Mouse (Mus musculus): ENCODE results near the gene Lypd5. TPM values are rescaled to one million over a fixed set of nuclear protein-coding genes. Genes with fewer than 3 reads are reported as not detected.

The Lypd5 gene
- polyA plus RNA-seq, 1 experiment from 2014 or later: not detected

DNA sequence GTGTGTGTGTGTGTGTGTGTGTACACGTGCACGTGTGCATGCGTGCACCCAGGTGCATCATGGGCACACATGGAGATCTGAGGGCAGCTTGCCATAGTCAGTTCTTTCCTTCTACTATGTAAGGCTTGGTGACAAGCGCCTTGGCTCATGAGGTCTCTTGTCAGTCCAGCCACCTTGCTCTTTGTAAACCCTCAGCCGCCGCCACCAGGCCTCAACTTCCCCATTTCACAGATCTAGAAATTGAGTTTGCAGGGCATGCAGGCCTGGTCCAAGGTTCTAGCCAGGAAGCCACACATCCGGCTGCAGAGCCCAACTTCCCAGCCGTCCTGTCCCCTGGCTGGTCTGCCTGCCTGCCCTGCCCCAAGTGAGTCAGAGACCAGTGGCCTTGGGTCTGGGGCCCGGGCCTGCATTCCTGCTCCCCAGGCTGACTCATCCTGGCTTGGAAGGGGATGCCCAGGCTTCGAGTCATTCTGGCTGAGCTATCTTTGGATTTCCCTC lies 38.1 kb downstream of the Lypd5 start:
- 34% methylated on average over 10 of the region's 10 CpGs for WGBS (ENCODE audit: insufficient replicate concordance)
- H3K9me3 ChIP-seq (replicated peaks): no peaks in the 10 kb centered on the region
- peaks cover 52% of the 10 kb centered on the region for H3K36me3 ChIP-seq (replicated peaks)
- no peak overlapping the region for H3K4me2 ChIP-seq
- H3K4me3 ChIP-seq (replicated peaks): no peak overlapping the region
- no peaks in the 10 kb centered on the region for H3K27me3 ChIP-seq
- no peak overlapping the region for H3K9ac ChIP-seq
- no peak for ATAC-seq (ENCODE audit: insufficient read depth)
- H3K4me1 ChIP-seq (replicated peaks): peaks cover 88% of the 10 kb centered on the region
- peak overlapping the region; percentile 98 for H3K27ac ChIP-seq (replicated peaks)

DNA sequence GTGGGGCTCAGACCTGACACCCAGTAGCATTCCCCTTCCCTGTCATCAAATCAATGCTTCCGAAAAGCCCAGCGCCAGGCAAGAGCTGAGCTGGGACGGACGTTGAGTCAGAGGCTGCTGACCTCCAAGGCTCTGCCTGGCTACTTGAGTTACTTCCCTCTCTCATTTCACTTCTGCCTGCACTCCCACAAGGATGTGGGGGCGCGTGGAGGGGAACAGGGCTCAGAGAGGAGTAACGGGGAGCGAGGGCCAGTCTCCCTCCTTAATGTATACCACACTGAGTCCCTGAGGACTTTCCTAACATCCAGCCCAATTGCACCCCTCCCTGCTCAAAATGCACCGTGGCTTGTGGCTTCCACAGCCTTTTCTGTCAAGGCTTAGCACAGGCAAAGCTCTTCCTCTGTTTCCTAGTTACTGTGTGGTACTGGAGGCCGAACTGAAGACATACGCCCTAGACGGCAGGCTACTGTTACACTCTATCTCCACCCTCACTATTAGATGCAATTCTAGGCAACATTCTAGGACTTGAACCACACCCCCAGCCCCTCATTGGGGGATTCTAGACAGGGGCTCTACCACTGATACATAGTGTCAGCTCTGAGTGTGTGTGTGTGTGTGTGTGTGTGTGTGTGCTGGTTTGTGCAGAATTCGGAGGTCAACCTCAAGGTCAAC lies 40.7 kb downstream of the Lypd5 start:
- 36% methylated on average over 13 of the region's 13 CpGs for WGBS (ENCODE audit: insufficient replicate concordance)
- no peak overlapping the region for H3K9ac ChIP-seq
- H3K36me3 ChIP-seq (replicated peaks): peaks cover 27% of the 10 kb centered on the region
- no peaks in the 10 kb centered on the region for H3K27me3 ChIP-seq
- H3K27ac ChIP-seq (replicated peaks): peak overlapping the region; percentile 68
- no peak overlapping the region for H3K4me2 ChIP-seq
- ATAC-seq (ENCODE audit: insufficient read depth): no peak
- no peaks in the 10 kb centered on the region for H3K9me3 ChIP-seq (replicated peaks)
- H3K4me3 ChIP-seq (replicated peaks): no peak overlapping the region
- peaks cover 85% of the 10 kb centered on the region for H3K4me1 ChIP-seq (replicated peaks)

DNA sequence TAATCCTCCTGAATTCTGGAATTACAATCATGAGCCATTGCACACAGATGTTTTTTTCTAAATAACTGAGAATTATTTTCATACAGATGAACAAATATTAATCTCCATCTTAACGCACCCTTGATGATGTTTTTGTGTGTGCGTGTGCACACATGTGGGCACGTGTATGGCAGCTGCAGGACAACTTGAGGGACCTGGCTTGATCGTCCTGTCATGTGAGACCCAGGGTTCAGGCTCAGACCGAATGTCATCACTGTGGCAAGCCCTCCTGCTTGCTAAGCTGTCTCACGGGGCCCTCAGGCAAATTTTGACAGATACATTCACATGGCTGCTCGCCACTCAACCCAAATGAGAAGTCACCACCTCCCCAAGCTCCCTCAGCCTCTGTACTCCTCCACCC lies 41.5 kb downstream of the Lypd5 start:
- Histone ChIP-seq H3K4me2 (no peak overlapping the region), H3K27me3 (no peaks in the 10 kb centered on the region), H3K36me3 (replicated peaks) (peaks cover 18% of the 10 kb centered on the region), H3K4me1 (replicated peaks) (peaks cover 86% of the 10 kb centered on the region), H3K9me3 (replicated peaks) (no peaks in the 10 kb centered on the region), H3K9ac (no peak overlapping the region), H3K4me3 (replicated peaks) (no peak overlapping the region), H3K27ac (replicated peaks) (peak overlapping the region; percentile 68; the same call in 1 of the 2 replicates)
- 63% methylated on average over 7 of the region's 7 CpGs for WGBS (ENCODE audit: insufficient replicate concordance)
- no peak for ATAC-seq (ENCODE audit: insufficient read depth)

DNA sequence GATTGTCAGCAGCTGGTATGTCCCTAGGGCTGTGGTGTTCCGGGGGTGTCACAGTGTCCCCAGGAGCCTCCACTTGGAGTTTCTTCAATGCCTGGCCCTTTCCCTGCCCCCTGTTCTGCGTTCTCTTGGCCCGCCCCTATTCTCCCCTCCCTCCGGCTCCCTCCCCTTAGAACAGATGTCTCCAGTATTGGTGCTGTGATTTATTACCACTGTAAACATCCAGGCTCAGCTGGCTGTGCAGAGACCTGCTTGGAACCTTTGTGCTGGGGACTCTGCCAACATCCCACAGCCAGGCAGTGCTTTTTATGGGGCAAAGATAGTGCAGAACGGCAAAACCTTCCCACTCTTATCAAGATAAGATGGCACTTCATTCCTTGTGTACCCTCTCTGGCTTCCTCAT lies 42.1 kb downstream of the Lypd5 start:
- 34% methylated on average over 5 of the region's 5 CpGs for WGBS (ENCODE audit: insufficient replicate concordance)
- ATAC-seq (ENCODE audit: insufficient read depth): no peak
- Histone ChIP-seq H3K36me3 (replicated peaks) (peaks cover 13% of the 10 kb centered on the region), H3K9me3 (replicated peaks) (no peaks in the 10 kb centered on the region), H3K27me3 (no peaks in the 10 kb centered on the region), H3K27ac (replicated peaks) (no peak overlapping the region), H3K4me3 (replicated peaks) (no peak overlapping the region), H3K4me2 (no peak overlapping the region), H3K9ac (no peak overlapping the region), H3K4me1 (replicated peaks) (peaks cover 86% of the 10 kb centered on the region)

DNA sequence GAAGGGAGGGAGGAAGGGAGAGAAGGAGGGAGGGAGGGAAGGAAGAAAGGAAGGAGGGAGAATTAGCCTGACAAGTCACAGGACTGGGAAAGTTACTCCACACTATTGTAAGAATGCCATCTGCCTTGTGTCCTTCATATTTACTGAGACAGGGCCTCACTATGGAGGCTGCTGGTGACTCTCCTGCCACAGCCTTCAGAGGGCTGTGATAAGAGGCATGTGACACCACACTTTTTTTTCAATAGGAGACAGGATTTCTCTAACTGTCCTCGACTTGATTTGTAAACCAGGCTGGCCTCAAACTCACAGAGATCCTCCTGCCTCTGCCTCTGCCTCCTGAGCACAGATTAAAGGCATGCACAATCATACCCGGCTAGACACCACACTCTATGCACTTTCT lies 42.7 kb downstream of the Lypd5 start:
- no peak for ATAC-seq (ENCODE audit: insufficient read depth)
- Histone ChIP-seq H3K27me3 (no peaks in the 10 kb centered on the region), H3K27ac (replicated peaks) (no peak overlapping the region), H3K4me1 (replicated peaks) (peaks cover 86% of the 10 kb centered on the region), H3K4me3 (replicated peaks) (no peak overlapping the region), H3K9ac (no peak overlapping the region), H3K4me2 (no peak overlapping the region), H3K9me3 (replicated peaks) (no peaks in the 10 kb centered on the region), H3K36me3 (replicated peaks) (peaks cover 6% of the 10 kb centered on the region)
- WGBS (ENCODE audit: insufficient replicate concordance): 52% methylated on average over 2 of the region's 2 CpGs

DNA sequence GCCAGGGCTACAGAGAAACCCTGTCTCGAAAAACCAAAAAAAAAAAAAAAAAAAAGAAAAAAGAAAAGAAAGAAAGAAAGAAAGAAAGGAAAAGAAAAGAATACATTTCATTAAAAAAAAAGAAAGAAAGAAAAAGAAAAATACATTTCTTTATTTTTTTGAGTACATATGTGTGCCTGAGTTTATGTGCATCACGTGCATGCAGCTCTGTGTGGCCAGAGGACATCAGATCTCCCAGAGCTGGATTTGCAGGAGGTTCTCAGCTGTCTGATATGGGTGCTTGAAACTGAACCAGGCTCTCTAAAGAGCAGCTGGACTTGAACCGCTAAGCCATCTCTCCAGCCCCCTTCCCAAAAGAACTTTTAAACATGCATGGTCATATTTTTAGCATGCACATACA lies 45.1 kb downstream of the Lypd5 start:
- ATAC-seq (ENCODE audit: insufficient read depth): peak; percentile 33
- Histone ChIP-seq H3K9me3 (replicated peaks) (no peaks in the 10 kb centered on the region), H3K9ac (peak overlapping the region; percentile 49; the same call in 1 of the 2 replicates), H3K27me3 (no peaks in the 10 kb centered on the region), H3K4me2 (peak overlapping the region; percentile 60), H3K4me3 (replicated peaks) (peak overlapping the region; percentile 17), H3K36me3 (replicated peaks) (no peaks in the 10 kb centered on the region; the same call in 1 of the 2 replicates), H3K27ac (replicated peaks) (peak overlapping the region; percentile 100), H3K4me1 (replicated peaks) (peaks cover 91% of the 10 kb centered on the region)
- WGBS (ENCODE audit: insufficient replicate concordance): 31% methylated on average over 3 of the region's 3 CpGs

DNA sequence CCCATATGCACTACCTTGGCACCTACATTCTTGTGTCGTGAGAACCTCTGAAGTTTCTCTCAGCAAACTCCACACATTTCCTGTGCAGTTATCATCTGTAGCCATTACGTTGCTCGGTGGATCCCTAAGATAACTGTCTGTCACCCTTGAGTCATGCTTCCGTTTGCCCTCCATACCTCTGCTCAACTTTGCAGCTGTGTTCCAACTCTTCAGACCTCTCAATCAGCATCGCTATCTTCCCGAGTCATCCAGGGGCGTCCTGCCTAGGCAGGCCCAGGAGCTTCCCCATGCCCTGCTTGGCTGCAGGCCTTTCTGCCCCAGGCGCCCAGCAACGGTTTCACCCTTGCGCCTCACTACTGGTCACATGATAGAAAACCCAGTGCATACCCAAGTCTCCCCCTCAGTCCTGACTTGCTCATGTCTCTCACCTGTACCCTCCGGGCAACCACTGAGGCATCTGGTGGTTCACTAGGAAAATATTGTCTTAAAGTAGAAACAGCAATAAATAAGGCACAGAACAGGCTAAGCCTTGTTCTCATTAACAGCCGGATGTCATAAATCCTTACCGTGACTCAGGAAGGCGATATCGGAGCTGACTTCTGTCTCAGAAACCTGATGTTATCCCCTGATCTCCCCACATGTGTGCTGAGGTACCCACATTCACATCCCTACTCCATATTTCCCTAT lies 45.6 kb downstream of the Lypd5 start:
- Histone ChIP-seq H3K9ac (peak overlapping the region; percentile 49), H3K27ac (replicated peaks) (peak overlapping the region; percentile 100), H3K4me3 (replicated peaks) (peak overlapping the region; percentile 17), H3K9me3 (replicated peaks) (no peaks in the 10 kb centered on the region), H3K4me2 (peak overlapping the region; percentile 60), H3K36me3 (replicated peaks) (no peaks in the 10 kb centered on the region; the same call in 1 of the 2 replicates), H3K4me1 (replicated peaks) (peaks cover 87% of the 10 kb centered on the region), H3K27me3 (no peaks in the 10 kb centered on the region)
- ATAC-seq (ENCODE audit: insufficient read depth): peak; percentile 19
- WGBS (ENCODE audit: insufficient replicate concordance): 13% methylated on average over 15 of the region's 15 CpGs

DNA sequence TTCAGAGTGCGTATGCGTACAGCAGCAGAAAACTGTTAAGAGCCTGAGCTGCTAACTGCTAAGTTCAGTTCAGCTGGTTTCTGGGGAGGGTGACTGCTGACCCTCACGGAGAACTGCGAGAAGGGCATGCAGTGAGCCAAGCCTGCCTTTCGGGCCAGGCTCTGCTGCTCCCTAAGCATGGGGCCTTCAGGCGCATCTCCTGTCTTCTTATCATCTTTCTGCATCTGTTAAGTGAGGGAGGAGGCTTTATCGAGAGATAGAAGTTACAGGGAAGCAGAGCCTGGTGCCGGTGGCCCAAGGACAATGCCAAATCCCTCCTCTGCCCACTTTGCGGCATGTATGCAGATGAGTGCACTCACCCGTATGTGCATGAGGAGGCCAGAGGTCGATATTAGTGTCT lies 47.8 kb downstream of the Lypd5 start:
- H3K36me3 ChIP-seq (replicated peaks): peaks cover 4% of the 10 kb centered on the region
- peak; percentile 7; the same call in 1 of the 2 replicates for ATAC-seq (ENCODE audit: insufficient read depth)
- peak overlapping the region; percentile 52 for H3K9ac ChIP-seq
- peaks cover 82% of the 10 kb centered on the region for H3K4me1 ChIP-seq (replicated peaks)
- 26% methylated on average over 11 of the region's 11 CpGs for WGBS (ENCODE audit: insufficient replicate concordance)
- H3K4me2 ChIP-seq: peak overlapping the region; percentile 74
- peak overlapping the region; percentile 100 for H3K27ac ChIP-seq (replicated peaks)
- no peaks in the 10 kb centered on the region for H3K27me3 ChIP-seq
- H3K9me3 ChIP-seq (replicated peaks): no peaks in the 10 kb centered on the region
- H3K4me3 ChIP-seq (replicated peaks): peak overlapping the region; percentile 27

DNA sequence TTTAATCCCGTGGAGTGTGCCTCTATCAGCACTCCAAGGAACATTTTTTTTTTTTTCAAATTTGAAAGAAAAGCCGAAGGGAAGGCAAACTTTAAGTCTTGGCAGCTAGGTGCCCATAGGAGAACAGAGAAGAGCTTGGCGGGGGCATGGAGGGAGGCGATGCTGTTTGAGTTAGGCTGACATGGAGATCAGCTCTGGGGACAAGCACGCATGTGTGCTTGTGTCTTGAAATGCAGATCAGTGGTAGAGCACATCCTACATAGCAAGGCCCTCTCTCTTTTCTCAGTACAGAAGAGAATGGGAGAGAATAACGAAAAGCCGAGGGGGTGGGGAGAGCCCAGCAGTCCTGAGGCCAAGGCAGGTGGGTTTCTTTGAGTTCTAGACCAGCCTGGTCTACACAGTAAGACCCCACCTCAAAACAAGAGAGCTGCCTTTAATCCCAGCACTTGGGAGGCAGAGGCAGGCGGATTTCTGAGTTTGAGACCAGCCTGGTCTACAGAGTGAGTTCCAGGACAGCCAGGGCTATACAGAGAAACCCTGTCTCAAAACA lies 49.4 kb downstream of the Lypd5 start:
- Histone ChIP-seq H3K9me3 (replicated peaks) (0 out of 2 replicates have a peak, but pooled peaks cover 4% of the 10 kb centered on the region), H3K27me3 (no peaks in the 10 kb centered on the region), H3K9ac (peak overlapping the region; percentile 69), H3K36me3 (replicated peaks) (peaks cover 20% of the 10 kb centered on the region), H3K4me3 (replicated peaks) (peak overlapping the region; percentile 74), H3K4me1 (replicated peaks) (peaks cover 80% of the 10 kb centered on the region), H3K4me2 (peak overlapping the region; percentile 74), H3K27ac (replicated peaks) (peak overlapping the region; percentile 100)
- 73% methylated on average over 8 of the region's 8 CpGs for WGBS (ENCODE audit: insufficient replicate concordance)
- ATAC-seq (ENCODE audit: insufficient read depth): no peak

DNA sequence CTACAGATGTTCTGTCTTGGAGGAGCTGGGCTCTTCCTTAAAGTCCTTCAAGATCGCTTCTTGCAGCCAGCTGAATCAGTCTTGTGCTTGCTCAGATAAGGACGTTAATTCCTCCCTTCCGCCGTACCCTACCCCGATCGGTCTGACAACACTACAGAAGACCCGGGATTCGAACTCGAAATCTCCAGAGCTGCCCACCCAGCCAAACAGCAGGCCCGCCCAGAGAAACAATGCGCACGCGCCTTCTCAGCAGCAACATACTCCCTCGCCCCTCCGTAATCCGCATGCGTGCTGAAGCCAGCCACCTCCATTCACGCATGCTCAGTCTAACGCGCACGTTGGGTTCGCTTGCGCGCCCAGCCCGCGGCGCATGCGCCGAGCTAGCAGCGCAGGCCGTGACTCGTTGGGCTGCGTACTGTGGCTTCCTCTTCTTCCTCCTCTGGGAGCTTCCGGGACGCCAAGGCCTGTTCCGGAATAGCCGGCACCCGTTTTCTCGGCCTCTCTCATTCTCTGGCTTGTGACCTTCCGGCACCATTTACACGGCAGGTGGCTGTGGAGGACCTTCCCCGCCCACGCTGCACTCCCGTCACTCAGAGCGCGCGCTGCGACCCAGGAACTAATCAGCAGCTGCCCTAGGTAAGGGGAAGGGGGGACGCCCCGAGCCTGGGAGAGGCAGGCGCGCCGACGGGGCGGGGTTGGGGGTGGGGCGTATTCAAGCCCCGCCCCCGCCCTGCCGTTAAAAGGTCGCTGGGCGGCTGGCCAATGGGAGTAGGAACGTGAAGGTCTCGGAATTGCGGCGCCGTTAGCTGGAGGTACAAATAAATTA lies 50.5 kb downstream of the Lypd5 start, which contains the start of gene Smg9:
Gene Smg9, plus strand, starts transcription at position 364 of the 826 bp plus-strand sequence.
- Histone ChIP-seq H3K4me1 (replicated peaks) (peaks cover 80% of the 10 kb centered on the region), H3K4me2 (peak within 1 kb of the TSS; percentile 74), H3K4me3 (replicated peaks) (peak within 1 kb of the TSS; percentile 74), H3K27ac (replicated peaks) (peak within 1 kb of the TSS; percentile 100), H3K9ac (peak within 1 kb of the TSS; percentile 69), H3K36me3 (replicated peaks) (peaks cover 27% of the 10 kb centered on the region), H3K27me3 (no peaks in the 10 kb centered on the region), H3K9me3 (replicated peaks) (0 out of 2 replicates have a peak, but pooled peaks cover 4% of the 10 kb centered on the region)
- 1% methylated on average over 66 of the region's 66 CpGs for WGBS (ENCODE audit: insufficient replicate concordance)
- ATAC-seq (ENCODE audit: insufficient read depth): peak; percentile 89

Measured in liver, embryonic 15.5 days (tissue).